Mouse (Mus musculus) heart, embryonic 12.5 days (tissue): ENCODE results near the gene Dedd2. TPM values are rescaled to one million over a fixed set of nuclear protein-coding genes. Genes with fewer than 3 reads are reported as not detected.
"Not testable (repeated sequence)": the region's sequence is repeated elsewhere in the genome, so short reads cannot be mapped to it uniquely, and the experiment has no call there.

ENCODE experiments used
- ATAC-seq: fragments of 200-750 bp; cut with Nextera tagmentation; 2 replicates; pipeline ENCODE4 v1.8.0; 2017; ENCODE audit warnings: moderate TSS enrichment, moderate library complexity; ENCODE audit not compliant: insufficient number of reproducible peaks, low FRiP score
- H3K27ac ChIP-seq: fragments of 300-500 bp; sonication (generic); 2 replicates; pipeline ENCODE4 v1.5.1; 2016; ENCODE audit warnings: mild to moderate bottlenecking, moderate library complexity; ENCODE audit not compliant: poor library complexity, severe bottlenecking
- H3K27me3 ChIP-seq: fragments of 300-500 bp; sonication (generic); replicated peaks from 2 replicates; pipeline ENCODE4 v1.6.1; 2016; ENCODE audit warnings: mild to moderate bottlenecking, moderate library complexity
- H3K36me3 ChIP-seq: fragments of 300-500 bp; sonication (generic); 2 replicates; pipeline ENCODE4 v1.6.1; 2016; ENCODE audit warnings: mild to moderate bottlenecking, moderate library complexity
- H3K4me1 ChIP-seq: fragments of 300-500 bp; sonication (generic); replicated peaks from 2 replicates; pipeline ENCODE4 v1.6.1; 2016; ENCODE audit warnings: mild to moderate bottlenecking
- H3K4me2 ChIP-seq: fragments of 300-500 bp; sonication (generic); 2 replicates; pipeline ENCODE4 v1.6.1; 2016; ENCODE audit warnings: mild to moderate bottlenecking, moderate library complexity
- H3K4me3 ChIP-seq: fragments of 300-500 bp; sonication (generic); 2 replicates; pipeline ENCODE4 v1.5.1; 2016; ENCODE audit warnings: mild to moderate bottlenecking
- H3K9ac ChIP-seq: fragments of 300-500 bp; sonication (generic); 2 replicates; pipeline ENCODE4 v1.6.1; 2016; ENCODE audit warnings: mild to moderate bottlenecking, moderate library complexity
- H3K9me3 ChIP-seq: fragments of 300-500 bp; sonication (generic); replicated peaks from 2 replicates; pipeline ENCODE4 v1.6.1; 2016; ENCODE audit warnings: mild to moderate bottlenecking, moderate library complexity
- WGBS: fragments of 180-500 bp; shearing (Covaris S2); methylation state at CpG from one replicate; pipeline ENCODE4 v1.1.7; 2016; 5-methylcytosine and 5-hydroxymethylcytosine counted together
- polyA plus RNA-seq: library from polyadenylated mRNA; unstranded; fragments of >200 nt; fragmentation: Nextera tagmentation; extraction: Ambion mirVana; gene quantifications from 2 replicates; pipeline ENCODE4 v1.2.1, GENCODE M21; 2016

Gene Dedd2
- polyA plus RNA-seq = 8.2 and 9.5 TPM in 2 replicates

GRCm38 (mm10) chr7:25220457-25221101, at the start of gene Dedd2:
Gene Dedd2 (minus strand): TSS chr7:25220615.
- WGBS = 5% methylated on average over 20 of the region's 20 CpGs
- H3K27me3 ChIP-seq = no peaks in the 10 kb centered on the region
- ATAC-seq = 0 out of 2 replicates have a peak, but pooled peaks have one; percentile 3
- H3K4me1 ChIP-seq = peaks cover 30% of the 10 kb centered on the region
- H3K27ac ChIP-seq = peak within 1 kb of the TSS; percentile 88
- H3K4me3 ChIP-seq = peak within 1 kb of the TSS; percentile 69
- peak within 1 kb of the TSS; percentile 75 for H3K9ac ChIP-seq
- no peaks in the 10 kb centered on the region for H3K9me3 ChIP-seq
- H3K36me3 ChIP-seq = peaks cover 26% of the 10 kb centered on the region
- peak within 1 kb of the TSS; percentile 94 for H3K4me2 ChIP-seq

DNA sequence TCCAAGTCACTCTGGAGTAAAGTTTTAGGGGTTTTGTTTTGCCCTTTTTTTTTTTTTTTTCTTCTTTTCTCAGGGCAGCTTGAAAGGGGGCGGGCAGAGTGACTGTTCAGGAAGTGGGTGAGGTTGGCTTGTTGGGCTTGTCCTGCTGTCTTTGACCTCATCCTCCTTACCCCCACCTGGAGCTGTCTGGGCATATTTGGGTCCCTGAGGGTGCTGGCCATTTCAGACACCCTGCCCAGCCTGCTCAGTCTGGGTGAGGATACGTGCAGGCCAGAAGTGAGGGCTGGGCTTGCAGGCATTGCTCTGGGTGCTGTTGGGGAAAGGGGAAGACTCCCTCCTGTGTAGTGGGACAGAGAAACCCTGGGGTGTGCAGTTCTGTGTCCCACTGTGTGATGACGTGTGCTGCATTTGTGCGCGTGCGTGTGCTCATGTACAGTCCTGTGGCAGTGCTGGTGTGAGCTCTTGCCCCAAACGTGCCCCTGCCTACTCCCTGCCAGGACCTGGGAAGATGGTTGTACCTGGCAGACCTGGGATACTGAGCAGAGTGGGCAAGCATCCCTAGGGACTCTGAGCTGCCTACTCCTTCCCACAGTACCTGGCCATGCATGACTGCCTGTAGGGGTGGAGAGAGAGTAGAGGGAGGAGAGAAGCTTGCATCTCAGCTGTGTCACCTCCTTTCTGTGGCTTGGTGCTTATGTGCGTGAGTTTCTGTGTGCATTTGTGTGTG, 49.3 kb upstream of the Dedd2 start:
- peaks cover 34% of the 10 kb centered on the region for H3K36me3 ChIP-seq
- no peak overlapping the region for H3K27ac ChIP-seq
- peaks cover 51% of the 10 kb centered on the region for H3K4me1 ChIP-seq
- peak overlapping the region; percentile 82 for H3K4me2 ChIP-seq
- H3K4me3 ChIP-seq = peak overlapping the region; percentile 93; the same call in 1 of the 2 replicates
- H3K9ac ChIP-seq = peak overlapping the region; percentile 97
- no peaks in the 10 kb centered on the region for H3K27me3 ChIP-seq
- WGBS = 81% methylated on average over 8 of the region's 8 CpGs
- H3K9me3 ChIP-seq = no peaks in the 10 kb centered on the region
- no peak for ATAC-seq

- no peak for ATAC-seq
- Histone ChIP-seq H3K9ac (peak overlapping the region; percentile 97), H3K4me2 (peak overlapping the region; percentile 82), H3K4me1 (peaks cover 44% of the 10 kb centered on the region), H3K4me3 (peak overlapping the region; percentile 93), H3K36me3 (peaks cover 33% of the 10 kb centered on the region), H3K27me3 (no peaks in the 10 kb centered on the region), H3K27ac (peak overlapping the region; percentile 85), H3K9me3 (no peaks in the 10 kb centered on the region)
- WGBS = 40% methylated on average over 4 of the region's 4 CpGs
Measured at GRCm38 (mm10) chr7:25269029-25269428, 48.6 kb upstream of the Dedd2 start.

- WGBS = 3% methylated on average over 7 of the region's 7 CpGs
- H3K9me3 ChIP-seq = no peaks in the 10 kb centered on the region
- no peak for ATAC-seq
- H3K4me2 ChIP-seq = peak overlapping the region; percentile 82
- peaks cover 29% of the 10 kb centered on the region for H3K36me3 ChIP-seq
- H3K4me1 ChIP-seq = peaks cover 40% of the 10 kb centered on the region
- H3K4me3 ChIP-seq = peak overlapping the region; percentile 93
- H3K27ac ChIP-seq = peak overlapping the region; percentile 85
- H3K27me3 ChIP-seq = no peaks in the 10 kb centered on the region
- peak overlapping the region; percentile 97 for H3K9ac ChIP-seq
Measured at GRCm38 (mm10) chr7:25268588-25268987, 48.2 kb upstream of the Dedd2 start.

DNA sequence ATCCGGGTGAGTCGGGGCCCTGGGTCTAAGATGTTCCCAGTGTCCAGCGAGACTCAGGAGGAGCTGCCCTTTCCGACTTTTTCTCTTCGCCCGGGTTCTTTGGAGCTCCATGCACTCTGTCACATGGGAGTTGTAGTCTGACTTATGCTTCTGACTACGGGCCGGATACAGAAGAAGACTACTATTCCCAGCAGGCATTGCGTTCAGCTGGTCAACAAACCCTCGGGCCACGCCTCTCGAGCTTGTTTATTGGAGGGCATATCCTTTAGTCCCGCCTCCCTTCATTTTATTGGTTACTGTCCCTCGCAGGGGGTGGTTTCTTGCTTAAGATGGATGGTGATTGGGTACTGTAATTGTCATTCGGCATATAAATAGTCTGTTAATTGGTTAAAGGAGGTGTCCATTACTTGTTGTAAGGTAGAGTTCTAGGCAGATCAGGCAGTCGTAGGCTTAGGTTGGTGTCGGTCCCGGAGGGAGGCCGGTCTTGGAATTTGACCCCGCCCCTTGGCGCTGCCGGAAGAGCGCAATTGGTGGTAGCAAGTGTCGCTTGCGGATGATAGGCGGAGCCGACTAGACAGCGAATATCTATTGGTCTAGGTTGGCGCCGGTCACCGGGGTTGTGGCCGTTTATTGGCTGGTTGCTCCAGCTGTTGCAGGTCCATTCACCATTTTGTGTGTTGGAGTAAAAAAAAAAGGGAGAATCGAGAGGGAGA, 47.5 kb upstream of the Dedd2 start:
- H3K27ac ChIP-seq = peak overlapping the region; percentile 85
- under 1% methylated on average over 33 of the region's 33 CpGs for WGBS
- no peaks in the 10 kb centered on the region for H3K27me3 ChIP-seq
- H3K4me1 ChIP-seq = peaks cover 33% of the 10 kb centered on the region
- peak; percentile 93 for ATAC-seq
- H3K9me3 ChIP-seq = no peaks in the 10 kb centered on the region
- peak overlapping the region; percentile 93 for H3K4me3 ChIP-seq
- peak overlapping the region; percentile 97 for H3K9ac ChIP-seq
- peaks cover 22% of the 10 kb centered on the region for H3K36me3 ChIP-seq
- peak overlapping the region; percentile 82 for H3K4me2 ChIP-seq

GRCm38 (mm10) chr7:25267301-25267750, 46.9 kb upstream of the Dedd2 start, which contains the start of gene Cic:
Gene Cic (plus strand): TSS chr7:25267704.
- H3K4me2 ChIP-seq = peak within 1 kb of the TSS; percentile 82
- H3K27me3 ChIP-seq = no peaks in the 10 kb centered on the region
- H3K9me3 ChIP-seq = no peaks in the 10 kb centered on the region
- H3K4me1 ChIP-seq = peaks cover 28% of the 10 kb centered on the region
- H3K9ac ChIP-seq = peak within 1 kb of the TSS; percentile 97
- H3K36me3 ChIP-seq = peaks cover 17% of the 10 kb centered on the region
- WGBS = 0% methylated on average over 29 of the region's 29 CpGs
- peak within 1 kb of the TSS; percentile 93 for H3K4me3 ChIP-seq
- peak within 1 kb of the TSS; percentile 85 for H3K27ac ChIP-seq
- peak; percentile 91 for ATAC-seq

DNA sequence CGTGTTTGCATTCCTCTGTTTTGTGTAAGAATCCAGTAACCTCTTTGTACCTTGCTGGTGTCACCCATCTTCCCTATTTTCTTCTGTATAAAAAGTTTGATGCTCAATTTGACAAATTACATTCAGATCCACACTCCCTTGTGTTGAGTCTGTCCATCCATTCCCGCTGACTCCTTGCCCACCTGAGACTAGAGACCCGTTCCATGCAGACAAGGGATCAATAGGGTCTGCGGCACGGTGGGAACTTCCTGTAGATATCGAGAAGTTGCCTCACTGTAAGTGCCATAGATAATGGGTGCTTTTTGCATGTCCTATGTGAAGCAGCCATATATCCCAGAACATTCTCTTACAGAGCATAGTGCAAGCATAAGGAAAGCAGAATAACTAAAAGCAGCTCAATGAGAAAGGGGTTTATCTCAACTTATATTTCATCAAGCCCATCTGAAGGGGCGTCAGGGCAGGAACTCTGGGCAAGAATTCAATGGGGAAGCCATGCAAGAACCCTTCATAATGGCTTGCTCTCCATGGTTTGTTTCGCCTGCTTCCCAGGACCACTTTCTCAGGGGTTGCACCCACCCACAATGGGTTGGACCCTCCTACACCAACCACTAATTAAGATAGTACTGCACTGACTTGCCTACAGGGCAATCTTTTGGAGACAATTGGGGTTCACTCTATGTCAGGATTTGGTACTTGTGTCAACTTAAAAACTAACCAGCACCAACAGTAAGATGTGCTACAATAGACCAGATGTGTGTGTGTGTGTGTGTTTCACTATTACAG, 46.0 kb upstream of the Dedd2 start:
- Histone ChIP-seq H3K27ac (no peak overlapping the region), H3K4me2 (peak overlapping the region; percentile 67; the same call in 1 of the 2 replicates), H3K9me3 (no peaks in the 10 kb centered on the region), H3K9ac (no peak overlapping the region), H3K27me3 (no peaks in the 10 kb centered on the region), H3K36me3 (peaks cover 7% of the 10 kb centered on the region), H3K4me1 (peaks cover 24% of the 10 kb centered on the region), H3K4me3 (no peak overlapping the region)
- WGBS = 71% methylated on average over 8 of the region's 8 CpGs
- ATAC-seq = no peak

DNA sequence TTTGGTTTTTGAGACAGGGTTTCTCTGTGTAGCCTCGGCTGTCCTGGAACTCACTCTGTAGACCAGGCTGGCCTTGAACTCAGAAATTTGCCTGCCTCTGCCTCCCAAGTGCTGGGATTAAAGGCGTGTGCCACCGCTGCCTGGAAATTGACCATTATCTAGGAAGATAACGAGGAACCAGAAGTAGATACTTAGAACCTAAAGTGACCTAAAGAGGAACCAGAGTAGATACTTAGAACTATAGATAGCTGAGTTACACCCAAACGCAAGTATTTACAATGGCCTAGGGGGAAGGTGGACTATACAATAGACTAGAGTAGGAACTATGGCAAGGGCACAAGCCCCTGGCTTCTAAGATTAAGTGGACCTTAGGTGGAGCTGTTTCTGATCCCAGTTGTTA, 45.3 kb upstream of the Dedd2 start:
- peaks cover 24% of the 10 kb centered on the region for H3K4me1 ChIP-seq
- not testable (repeated sequence) for H3K36me3 ChIP-seq
- 61% methylated on average over 5 of the region's 5 CpGs for WGBS

DNA sequence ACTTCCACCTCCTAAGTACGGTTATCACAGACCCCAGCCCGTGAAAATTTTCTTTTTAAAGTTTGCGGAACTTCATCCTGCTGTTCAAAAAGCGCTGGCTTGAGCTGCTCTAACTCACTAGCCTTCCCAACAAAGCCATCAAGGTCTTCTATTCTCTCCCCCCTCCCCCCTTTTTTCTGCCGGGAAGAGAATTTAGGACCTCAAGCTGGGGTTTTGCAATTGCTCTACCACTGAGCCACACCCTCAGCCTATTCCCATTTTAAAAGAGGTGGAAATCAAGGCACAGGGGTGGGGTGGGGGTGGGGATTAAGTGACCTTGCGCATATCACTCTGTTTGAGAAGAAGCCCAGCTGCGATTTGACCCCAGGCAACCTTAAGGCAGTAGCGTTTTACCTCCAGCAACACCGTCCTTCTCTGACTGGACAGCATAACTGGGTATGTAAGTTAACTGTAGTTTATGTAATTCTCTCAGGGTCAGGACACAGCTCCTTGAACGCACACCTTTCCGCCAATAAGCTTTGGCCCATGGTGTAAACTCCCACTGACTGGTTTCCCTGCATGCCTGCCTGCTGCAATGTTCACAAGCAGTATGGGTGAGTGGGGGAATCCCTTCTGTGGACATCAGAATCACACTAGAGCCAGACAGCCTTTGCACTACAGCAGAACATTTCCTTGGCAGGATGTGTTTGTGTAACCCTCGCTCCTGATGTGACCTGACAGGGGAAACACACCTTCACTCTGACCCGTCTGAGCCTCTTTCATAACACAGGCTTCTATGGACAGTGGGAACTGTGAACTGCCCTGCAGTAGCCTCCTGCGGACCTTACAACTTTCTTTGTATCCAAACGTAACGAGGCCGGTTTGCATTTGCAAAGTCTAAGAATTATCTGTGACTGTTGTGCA, 43.8 kb upstream of the Dedd2 start:
- Histone ChIP-seq H3K9ac (no peak overlapping the region), H3K4me3 (no peak overlapping the region)

More for the DNA sequence above, 45.3 kb upstream of the Dedd2 start:
- not testable (repeated sequence) for H3K4me3 ChIP-seq, H3K9me3 ChIP-seq, H3K4me2 ChIP-seq, H3K9ac ChIP-seq, H3K27me3 ChIP-seq, ATAC-seq, H3K27ac ChIP-seq

DNA sequence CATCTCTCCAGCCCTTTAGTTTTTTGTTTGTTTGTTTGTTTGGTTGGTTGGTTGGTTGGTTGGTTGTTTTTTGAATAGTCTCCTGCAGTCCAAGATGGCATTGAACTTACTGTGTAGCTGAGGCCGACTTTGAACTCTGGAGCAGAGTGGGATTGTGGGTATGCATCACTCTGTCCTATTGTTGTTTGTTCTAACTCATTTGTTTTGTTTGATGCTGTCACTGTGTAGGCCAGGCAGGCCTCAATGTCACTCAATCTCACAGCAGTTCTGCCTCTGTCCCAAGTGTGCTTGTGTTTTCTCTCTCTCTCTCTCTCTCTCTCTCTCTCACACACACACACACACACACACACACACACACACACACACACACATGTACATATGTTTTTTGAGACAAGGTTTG, 41.5 kb upstream of the Dedd2 start:
- WGBS = 82% methylated on average over 1 of the region's 1 CpGs
- no peak overlapping the region for H3K4me2 ChIP-seq

More for the DNA sequence above, 43.8 kb upstream of the Dedd2 start:
- H3K27me3 ChIP-seq = no peaks in the 10 kb centered on the region
- no peak overlapping the region for H3K27ac ChIP-seq
- whole genome bisulfite sequencing = 30% methylated on average over 17 of the region's 17 CpGs
- H3K9me3 ChIP-seq = no peaks in the 10 kb centered on the region
- no peak for ATAC-seq
- no peak overlapping the region for H3K4me2 ChIP-seq
- H3K4me1 ChIP-seq = peaks cover 11% of the 10 kb centered on the region
- H3K36me3 ChIP-seq = no peaks in the 10 kb centered on the region

More for the DNA sequence above, 41.5 kb upstream of the Dedd2 start:
- H3K4me1 ChIP-seq = peaks cover 4% of the 10 kb centered on the region; the same call in 1 of the 2 replicates
- no peak for ATAC-seq
- no peak overlapping the region for H3K4me3 ChIP-seq
- H3K27me3 ChIP-seq = no peaks in the 10 kb centered on the region
- no peak overlapping the region for H3K27ac ChIP-seq
- H3K9ac ChIP-seq = no peak overlapping the region
- no peaks in the 10 kb centered on the region for H3K36me3 ChIP-seq
- H3K9me3 ChIP-seq = no peaks in the 10 kb centered on the region
